Mouse (Mus musculus) lung, postnatal 0 days (tissue): ENCODE measurements around the gene Stk11ip. TPM values are rescaled to one million over a fixed set of nuclear protein-coding genes. Genes with fewer than 3 reads are reported as not detected.

Source experiments
- ATAC-seq: fragments of 200-750 bp; cut with Nextera tagmentation; 2 replicates; pipeline ENCODE4 v1.8.0; 2017; ENCODE audit warnings: moderate library complexity
- DNase-seq: peaks from one replicate; pipeline ENCODE4 v3.0.0-alpha.2; 2016; ENCODE audit warnings: low spot score
- H3K27ac ChIP-seq: fragments of 300-500 bp; sonication (generic); 2 replicates; pipeline ENCODE4 v1.5.1; 2014; ENCODE audit warnings: antibody characterized with exemption, mild to moderate bottlenecking, low read length, mixed read lengths
- H3K27me3 ChIP-seq: fragments of 300-500 bp; sonication (generic); replicated peaks from 2 replicates; pipeline ENCODE4 v1.6.1; 2014; ENCODE audit warnings: low read length, mixed read lengths; ENCODE audit not compliant: insufficient read depth
- H3K36me3 ChIP-seq: fragments of 300-500 bp; sonication (generic); 2 replicates; pipeline ENCODE4 v1.6.1; 2014; ENCODE audit warnings: low read length, mixed read lengths; ENCODE audit not compliant: insufficient read depth
- H3K4me1 ChIP-seq: fragments of 300-500 bp; sonication (generic); 2 replicates; pipeline ENCODE4 v1.6.1; 2014; ENCODE audit warnings: antibody characterized with exemption, low read depth, low read length, mixed read lengths; ENCODE audit not compliant: insufficient read depth
- H3K4me2 ChIP-seq: fragments of 300-500 bp; sonication (generic); replicated peaks from 2 replicates; pipeline ENCODE4 v1.6.1; 2014; ENCODE audit warnings: low read depth, mild to moderate bottlenecking, low read length, moderate library complexity, mixed read lengths
- H3K4me3 ChIP-seq: fragments of 300-500 bp; sonication (generic); 2 replicates; pipeline ENCODE4 v1.5.1; 2014; ENCODE audit warnings: low read depth, low read length
- H3K9ac ChIP-seq: fragments of 300-500 bp; sonication (generic); replicated peaks from 2 replicates; pipeline ENCODE4 v1.6.1; 2014; ENCODE audit warnings: low read depth, mild to moderate bottlenecking
- H3K9me3 ChIP-seq: fragments of 300-500 bp; sonication (generic); 2 replicates; pipeline ENCODE4 v1.6.1; 2016; ENCODE audit warnings: low read length, mixed read lengths
- CTCF ChIP-seq: IDR thresholded peaks from 2 replicates; pipeline ENCODE4 v1.5.1; 2016; ENCODE audit warnings: antibody characterized with exemption, mild to moderate bottlenecking
- EP300 ChIP-seq: IDR thresholded peaks from 2 replicates; pipeline ENCODE4 v1.6.1; 2016; ENCODE audit warnings: antibody characterized with exemption, mild to moderate bottlenecking, control low read depth
- WGBS: fragments of 180-500 bp; shearing (Covaris S2); extraction: QIAGEN DNeasy Blood & Tissue Kit; methylation state at CpG from one replicate; pipeline ENCODE4 v1.1.7; 2014; 5-methylcytosine and 5-hydroxymethylcytosine counted together
- polyA plus RNA-seq: library from polyadenylated mRNA; unstranded; fragments of >200 nt; fragmentation: Nextera tagmentation; extraction: Ambion mirVana; gene quantifications from 2 replicates; pipeline ENCODE4 v1.2.1, GENCODE M21; 2015

The Stk11ip gene
- polyA plus RNA-seq, 1 experiment from 2014 or later = 13.2 TPM

DNA sequence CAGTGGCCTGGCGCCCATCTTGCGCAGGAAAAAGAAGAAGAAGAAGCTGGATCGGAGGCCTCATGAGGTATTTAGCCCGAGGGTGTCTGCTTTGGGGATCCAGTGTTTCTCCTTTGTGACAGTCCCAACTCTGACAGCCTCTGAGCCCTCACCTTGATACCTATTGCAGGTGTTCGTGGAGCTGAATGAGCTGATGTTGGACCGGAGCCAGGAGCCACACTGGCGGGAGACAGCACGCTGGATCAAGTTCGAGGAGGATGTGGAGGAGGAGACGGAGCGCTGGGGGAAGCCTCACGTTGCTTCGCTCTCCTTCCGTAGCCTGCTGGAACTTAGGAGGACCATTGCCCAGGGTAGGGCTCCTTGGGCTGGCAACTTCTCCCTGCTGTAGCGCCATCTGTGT, 29.3 kb downstream of the Stk11ip start:
- no peaks in the 10 kb centered on the region; the same call in 1 of the 2 replicates for H3K36me3 ChIP-seq
- H3K9ac ChIP-seq = no peak overlapping the region
- peaks cover 3% of the 10 kb centered on the region; the same call in 1 of the 2 replicates for H3K4me1 ChIP-seq
- H3K27ac ChIP-seq = no peak overlapping the region
- no peak for ATAC-seq
- 71% methylated on average over 15 of the region's 15 CpGs for WGBS
- H3K27me3 ChIP-seq = no peaks in the 10 kb centered on the region
- TF ChIP-seq CTCF = no peak
- no peak for TF ChIP-seq EP300
- no peak overlapping the region for H3K4me3 ChIP-seq
- H3K9me3 ChIP-seq = no peaks in the 10 kb centered on the region
- H3K4me2 ChIP-seq = no peak overlapping the region
- DNase-seq = no peak

DNA sequence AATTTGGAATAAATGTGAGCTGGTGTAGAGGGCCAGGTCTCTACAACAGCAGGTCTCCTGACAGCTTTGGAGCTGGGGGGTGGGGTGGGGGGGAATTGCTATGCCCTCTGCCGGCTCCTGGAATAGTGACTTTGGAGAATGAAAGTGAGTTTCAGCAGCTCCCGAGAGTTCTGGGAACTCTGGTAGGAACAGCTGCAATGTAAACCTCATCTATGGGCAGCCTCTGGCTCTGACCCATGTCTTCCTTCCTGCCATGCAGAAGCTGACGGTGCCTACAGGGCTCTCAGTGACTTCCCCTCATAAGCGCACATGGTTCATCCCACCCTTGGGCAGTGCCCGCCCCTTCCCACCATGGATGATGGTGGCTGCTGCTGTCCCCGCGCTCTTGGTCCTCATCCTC, 34.4 kb downstream of the Stk11ip start:
- no peak for DNase-seq
- WGBS = 76% methylated on average over 7 of the region's 7 CpGs
- Histone ChIP-seq H3K4me3 (no peak overlapping the region), H3K4me1 (no peaks in the 10 kb centered on the region; the same call in 1 of the 2 replicates), H3K4me2 (no peak overlapping the region), H3K9me3 (no peaks in the 10 kb centered on the region), H3K27ac (no peak overlapping the region), H3K27me3 (no peaks in the 10 kb centered on the region), H3K9ac (no peak overlapping the region), H3K36me3 (no peaks in the 10 kb centered on the region; the same call in 1 of the 2 replicates)
- TF ChIP-seq EP300 (no peak), CTCF (no peak)
- no peak for ATAC-seq

DNA sequence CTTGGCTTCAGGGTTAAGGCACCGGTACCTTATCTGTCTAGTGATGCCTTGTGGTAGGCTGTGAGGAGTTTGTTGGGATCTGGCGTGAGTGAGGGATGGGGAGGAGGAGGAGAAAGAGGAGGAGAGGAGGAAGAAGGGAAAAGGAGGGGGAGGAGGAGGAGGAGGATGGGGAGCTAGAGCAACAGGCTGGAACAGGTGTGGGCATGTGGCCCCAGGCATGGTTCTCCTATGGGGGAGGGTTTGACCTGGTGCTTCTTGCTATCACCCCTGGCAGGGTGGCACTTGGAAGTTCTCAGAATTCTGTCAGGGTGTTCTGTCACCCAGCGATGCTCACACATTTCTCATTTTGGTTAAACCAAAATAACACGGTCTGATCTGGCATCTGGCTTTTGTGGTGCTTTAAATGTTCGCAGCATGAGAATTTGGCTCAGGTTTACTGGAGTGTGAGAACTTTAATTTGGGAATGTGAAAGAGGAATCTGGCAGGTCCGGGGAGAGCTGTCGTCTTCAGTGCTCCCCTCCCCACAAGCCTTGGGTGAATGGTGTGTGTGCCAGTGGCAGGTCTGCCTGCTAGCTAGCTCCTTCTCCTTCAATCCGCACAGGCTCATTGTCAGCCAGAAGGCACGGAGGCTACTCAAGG, 34.9 kb downstream of the Stk11ip start:
- 0 out of 2 replicates have a peak, but pooled peaks cover 3% of the 10 kb centered on the region for H3K27me3 ChIP-seq
- ATAC-seq (no peak), DNase-seq (no peak)
- H3K9ac ChIP-seq = no peak overlapping the region
- H3K27ac ChIP-seq = no peak overlapping the region
- no peaks in the 10 kb centered on the region; the same call in 1 of the 2 replicates for H3K4me1 ChIP-seq
- 83% methylated on average over 9 of the region's 9 CpGs for WGBS
- H3K36me3 ChIP-seq = no peaks in the 10 kb centered on the region; the same call in 1 of the 2 replicates
- H3K9me3 ChIP-seq = no peaks in the 10 kb centered on the region
- no peak overlapping the region for H3K4me2 ChIP-seq
- no peak overlapping the region for H3K4me3 ChIP-seq
- no peak for TF ChIP-seq CTCF
- TF ChIP-seq EP300 = no peak

DNA sequence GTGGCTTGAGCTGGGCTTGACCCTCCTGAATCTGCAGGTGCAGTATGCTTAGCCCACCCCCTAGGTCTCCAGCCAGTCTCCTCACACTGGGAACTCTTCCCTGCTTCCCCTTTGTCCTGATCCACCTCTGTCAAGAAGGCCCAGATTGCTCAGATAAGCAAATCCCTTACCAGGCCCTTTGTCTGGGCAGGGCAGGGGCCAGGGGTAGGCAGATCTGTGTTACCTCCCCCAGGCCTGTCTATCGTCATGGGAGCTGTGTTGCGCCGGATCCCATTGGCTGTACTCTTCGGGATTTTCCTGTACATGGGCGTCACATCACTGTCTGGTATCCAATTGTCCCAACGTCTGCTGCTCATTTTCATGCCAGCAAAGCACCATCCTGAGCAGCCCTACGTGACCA, 35.7 kb downstream of the Stk11ip start:
- no peak for TF ChIP-seq CTCF
- ATAC-seq (no peak), DNase-seq (no peak)
- Histone ChIP-seq H3K9me3 (no peaks in the 10 kb centered on the region), H3K36me3 (no peaks in the 10 kb centered on the region; the same call in 1 of the 2 replicates), H3K27me3 (0 out of 2 replicates have a peak, but pooled peaks cover 3% of the 10 kb centered on the region), H3K4me2 (no peak overlapping the region), H3K27ac (no peak overlapping the region), H3K4me1 (no peaks in the 10 kb centered on the region; the same call in 1 of the 2 replicates), H3K4me3 (no peak overlapping the region), H3K9ac (no peak overlapping the region)
- 86% methylated on average over 7 of the region's 7 CpGs for WGBS

GRCm38 (mm10) chr1:75558388-75559178, 37.3 kb downstream of the Stk11ip start:
- Histone ChIP-seq H3K9ac (no peak overlapping the region), H3K27ac (peak overlapping the region; percentile 54; the same call in 1 of the 2 replicates), H3K27me3 (0 out of 2 replicates have a peak, but pooled peaks cover 3% of the 10 kb centered on the region), H3K4me2 (no peak overlapping the region), H3K4me1 (no peaks in the 10 kb centered on the region; the same call in 1 of the 2 replicates), H3K4me3 (no peak overlapping the region), H3K9me3 (no peaks in the 10 kb centered on the region), H3K36me3 (no peaks in the 10 kb centered on the region; the same call in 1 of the 2 replicates)
- WGBS = 76% methylated on average over 18 of the region's 18 CpGs
- no peak for DNase-seq
- peak; percentile 4; the same call in 1 of the 2 replicates for ATAC-seq
- TF ChIP-seq EP300 = no peak
- no peak for TF ChIP-seq CTCF

- Histone ChIP-seq H3K4me3 (no peak overlapping the region), H3K27me3 (0 out of 2 replicates have a peak, but pooled peaks cover 3% of the 10 kb centered on the region), H3K36me3 (no peaks in the 10 kb centered on the region; the same call in 1 of the 2 replicates), H3K4me2 (peak overlapping the region; percentile 34; the same call in 1 of the 2 replicates), H3K27ac (peak overlapping the region; percentile 54; the same call in 1 of the 2 replicates), H3K9ac (no peak overlapping the region), H3K4me1 (no peaks in the 10 kb centered on the region; the same call in 1 of the 2 replicates), H3K9me3 (no peaks in the 10 kb centered on the region)
- TF ChIP-seq EP300 (no peak; the same call in 1 of the 2 replicates), CTCF (peak; percentile 100)
- DNase-seq = peak; percentile 97
- 7% methylated on average over 17 of the region's 17 CpGs for WGBS
- ATAC-seq = peak; percentile 98
Observed at GRCm38 (mm10) chr1:75559212-75559925, 38.0 kb downstream of the Stk11ip start.
